ENCODE assay signal across 8 mouse cellular contexts in the genomic region with DNA sequence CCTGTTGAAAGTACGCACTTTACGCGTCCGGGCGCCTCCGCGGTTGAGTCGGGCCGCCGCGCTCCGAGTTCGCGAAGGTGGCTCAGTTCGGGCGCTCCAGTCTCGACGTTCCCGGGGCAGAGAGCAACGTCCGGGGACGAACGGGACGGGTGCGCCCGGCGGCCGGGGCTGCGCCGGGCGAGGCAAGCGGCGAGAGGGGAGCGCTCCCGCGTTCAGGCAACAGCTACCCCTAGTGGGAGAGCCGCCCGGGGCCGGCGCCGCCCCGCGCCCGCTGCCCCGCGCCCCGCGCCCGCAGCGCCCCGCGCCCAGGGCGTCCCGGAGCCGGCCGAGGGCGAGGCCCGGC. TPM values are rescaled to one million over a fixed set of nuclear protein-coding genes. Genes with fewer than 3 reads are reported as not detected.
DNase-seq lines count a peak whose midpoint lies in the region; ATAC-seq and TF ChIP-seq lines count a peak whose summit lies in the region.

No protein-coding gene starts in this region.

- no peaks in the 10 kb centered on the region for H3K36me3 ChIP-seq in ES-Bruce4 (ENCODE audit: control insufficient read depth, insufficient read depth, low read length, poor library complexity, severe bottlenecking)
- no peaks in the 10 kb centered on the region for H3K36me3 ChIP-seq in limb, embryonic 11.5 days (ENCODE audit: control insufficient read depth, insufficient read depth, low read length)
- no peaks in the 10 kb centered on the region for H3K36me3 ChIP-seq in midbrain, embryonic 14.5 days (ENCODE audit: control insufficient read depth, insufficient read depth, low read length)

- no peak for TF ChIP-seq CTCF in ES-Bruce4 (IDR thresholded peaks at IDR 0.05; ENCODE audit: low read depth, low read length)
- 0 out of 2 replicates have a peak, but pooled peaks have one; percentile 25 for TF ChIP-seq CTCF in brain, embryonic 14.5 days (IDR thresholded peaks at IDR 0.05; ENCODE audit: borderline replicate concordance, extremely low read depth, insufficient read depth, insufficient read length)

- H3K9ac ChIP-seq in ES-Bruce4 (ENCODE audit: low read depth, poor library complexity, severe bottlenecking) = peak overlapping the region; percentile 37
- no peak overlapping the region for H3K9ac ChIP-seq in limb, embryonic 11.5 days (ENCODE audit: low read length)
- H3K9ac ChIP-seq in midbrain, embryonic 14.5 days (replicated peaks; ENCODE audit: low read length) = peak overlapping the region; percentile 16; the same call in 1 of the 2 replicates

- TF ChIP-seq EP300 in ES-Bruce4 (IDR thresholded peaks at IDR 0.05; ENCODE audit: insufficient read depth, low read depth, low read length) = no peak

- no peaks in the 10 kb centered on the region for H3K4me1 ChIP-seq in ES-Bruce4 (ENCODE audit: control insufficient read depth, insufficient read depth, low read length)
- 0 out of 2 replicates have a peak, but pooled peaks cover 9% of the 10 kb centered on the region for H3K4me1 ChIP-seq in limb, embryonic 11.5 days (ENCODE audit: control insufficient read depth, insufficient read depth, low read length)
- H3K4me1 ChIP-seq in midbrain, embryonic 14.5 days (ENCODE audit: control insufficient read depth, insufficient read depth, low read length) = no peaks in the 10 kb centered on the region

- no peaks in the 10 kb centered on the region for H3K9me3 ChIP-seq in ES-Bruce4 (replicated peaks; ENCODE audit: control insufficient read depth, insufficient read depth, low read length, poor library complexity, severe bottlenecking)
- no peaks in the 10 kb centered on the region for H3K9me3 ChIP-seq in limb, embryonic 11.5 days (ENCODE audit: control insufficient read depth, low read length)
- H3K9me3 ChIP-seq in midbrain, embryonic 14.5 days (ENCODE audit: control insufficient read depth, low read length) = no peaks in the 10 kb centered on the region

- WGBS in limb, embryonic 11.5 days = 0% methylated on average over 38 of the region's 58 CpGs
- WGBS in midbrain, embryonic 14.5 days = under 1% methylated on average over 58 of the region's 58 CpGs

- H3K4me2 ChIP-seq in limb, embryonic 11.5 days (ENCODE audit: low read depth, severe bottlenecking) = peak overlapping the region; percentile 60
- peak overlapping the region; percentile 63 for H3K4me2 ChIP-seq in midbrain, embryonic 14.5 days (ENCODE audit: low read length)

- peak overlapping the region; percentile 47 for H3K4me3 ChIP-seq in ES-Bruce4 (ENCODE audit: low read depth, low read length)
- peak overlapping the region; percentile 27 for H3K4me3 ChIP-seq in limb, embryonic 11.5 days (ENCODE audit: low read depth, low read length)
- H3K4me3 ChIP-seq in midbrain, embryonic 14.5 days (replicated peaks; ENCODE audit: low read depth, low read length) = peak overlapping the region; percentile 41

- intact Hi-C loops in heart, postnatal 36 days (cut with DNase I) = no loop called here

- no peak for TF ChIP-seq POLR2A in ES-Bruce4 (IDR thresholded peaks at IDR 0.05; ENCODE audit: insufficient read depth, low read length)
- TF ChIP-seq POLR2A in brain, embryonic 14.5 days (IDR thresholded peaks at IDR 0.05; ENCODE audit: borderline replicate concordance, extremely low read depth, insufficient read depth, insufficient read length, poor library complexity, severe bottlenecking) = no peak

- peaks cover 23% of the 10 kb centered on the region for H3K27me3 ChIP-seq in ES-Bruce4 (ENCODE audit: control insufficient read depth, insufficient read depth, low read length, poor library complexity, severe bottlenecking)
- peaks cover 91% of the 10 kb centered on the region for H3K27me3 ChIP-seq in limb, embryonic 11.5 days (ENCODE audit: control insufficient read depth, insufficient read depth, low read length)
- peaks cover 76% of the 10 kb centered on the region for H3K27me3 ChIP-seq in midbrain, embryonic 14.5 days (ENCODE audit: control insufficient read depth, insufficient read depth, low read length)

- peak; percentile 10 for DNase-seq in brain, embryonic 14.5 days (ENCODE audit: low read depth)
- DNase-seq in heart, postnatal 36 days = peak; percentile 13 to 25
- no peak for DNase-seq in limb, embryonic 11.5 days (ENCODE audit: low spot score)
- DNase-seq in midbrain, embryonic 14.5 days = peak; percentile 59
- DNase-seq in left cerebral cortex, adult 18-20 months (ENCODE audit: low spot score in 2 of 2) = no peak
- DNase-seq in right cerebral cortex, adult 18-20 months = no peak

- ATAC-seq in limb, embryonic 11.5 days (ENCODE audit: insufficient number of reproducible peaks, low FRiP score, low TSS enrichment, low read depth) = no peak
- ATAC-seq in midbrain, embryonic 14.5 days (ENCODE audit: low FRiP score, low TSS enrichment) = no peak
- no peak for ATAC-seq in granulocyte monocyte progenitor cell, adult 5-6 weeks (replicated peaks; ENCODE audit: poor library complexity, severe bottlenecking)

- H3K27ac ChIP-seq in ES-Bruce4 (ENCODE audit: insufficient read depth, low read length) = no peak overlapping the region
- H3K27ac ChIP-seq in limb, embryonic 11.5 days (replicated peaks; ENCODE audit: low read depth, low read length) = no peak overlapping the region
- no peak overlapping the region for H3K27ac ChIP-seq in midbrain, embryonic 14.5 days (replicated peaks; ENCODE audit: low read depth, low read length)

RNA-seq across cellular contexts. Expression of gene Dio3, which starts 0.9 kb away (rescaled TPM):
- polyA plus RNA-seq in ES-Bruce4 (2011; ENCODE audit: insufficient read depth, insufficient read length, low read depth, missing spikeins) = 0.61 TPM in 1 of 2 replicates, not detected in the other
- 6.3 and 12.9 TPM in 2 replicates for polyA plus RNA-seq in brain, embryonic 14.5 days (2012; rRNA removed)
- total RNA-seq in heart, postnatal 36 days (2021) = not detected
- 0.13 TPM in 1 of 2 replicates, not detected in the other for polyA plus RNA-seq in limb, embryonic 11.5 days (2014; fragmentation: Nextera tagmentation; extraction: Ambion mirVana)
- 0.30 and 1.5 TPM in 2 replicates for polyA plus RNA-seq in midbrain, embryonic 14.5 days (2014; fragmentation: Nextera tagmentation; extraction: Ambion mirVana)
- total RNA-seq in left cerebral cortex, adult 18-20 months (2021) = 1 to 10 TPM; 1.7 to 4.0 TPM
- not detected in 2 replicates for total RNA-seq in granulocyte monocyte progenitor cell, adult 5-6 weeks (2014; fragmentation: Nextera tagmentation)
- total RNA-seq in granulocyte monocyte progenitor cell, adult 5-6 weeks (2017) = not detected in 2 replicates

Comparison
In these comparisons a context has a peak if more than half of its experiments do, and no peak if none do; other contexts are left out.
1. DNase-seq: peak in brain, embryonic 14.5 days (single experiment), heart, postnatal 36 days (2 of 2) and midbrain, embryonic 14.5 days (single experiment); none in limb, embryonic 11.5 days (single experiment), left cerebral cortex, adult 18-20 months (0 of 2) and right cerebral cortex, adult 18-20 months (single experiment).
2. Peak in every context shown above with its lines, with median percentiles within 50 percentile points of each other: H3K4me3 ChIP-seq.